Mouse (Mus musculus) stomach, embryonic 15.5 days (tissue): ENCODE results near the gene Taldo1. TPM values are rescaled to one million over a fixed set of nuclear protein-coding genes. Genes with fewer than 3 reads are reported as not detected.

Experiments
- ATAC-seq: fragments of 200-750 bp; cut with Nextera tagmentation; 2 replicates; pipeline ENCODE4 v1.8.0; 2017; ENCODE audit warnings: low read depth, moderate number of reproducible peaks, moderate TSS enrichment; ENCODE audit not compliant: insufficient read depth, low FRiP score
- H3K27ac ChIP-seq: fragments of 300-500 bp; sonication (generic); 2 replicates; pipeline ENCODE4 v1.5.1; 2015; ENCODE audit warnings: mild to moderate bottlenecking, inconsistent platforms
- H3K27me3 ChIP-seq: fragments of 300-500 bp; sonication (generic); replicated peaks from 2 replicates; pipeline ENCODE4 v1.6.1; 2015; ENCODE audit warnings: inconsistent platforms
- H3K36me3 ChIP-seq: fragments of 300-500 bp; sonication (generic); 2 replicates; pipeline ENCODE4 v1.6.1; 2015; ENCODE audit warnings: inconsistent platforms
- H3K4me1 ChIP-seq: fragments of 300-500 bp; sonication (generic); 2 replicates; pipeline ENCODE4 v1.6.1; 2015; ENCODE audit warnings: inconsistent platforms
- H3K4me2 ChIP-seq: fragments of 300-500 bp; sonication (generic); 2 replicates; pipeline ENCODE4 v1.6.1; 2015; ENCODE audit warnings: mild to moderate bottlenecking, inconsistent platforms
- H3K4me3 ChIP-seq: fragments of 300-500 bp; sonication (generic); replicated peaks from 2 replicates; pipeline ENCODE4 v1.5.1; 2015; ENCODE audit warnings: inconsistent platforms
- H3K9ac ChIP-seq: fragments of 300-500 bp; sonication (generic); 2 replicates; pipeline ENCODE4 v1.6.1; 2015; ENCODE audit warnings: inconsistent platforms
- H3K9me3 ChIP-seq: fragments of 300-500 bp; sonication (generic); 2 replicates; pipeline ENCODE4 v1.6.1; 2016; ENCODE audit warnings: inconsistent platforms
- WGBS: fragments of 180-500 bp; shearing (Covaris S2); methylation state at CpG from one replicate; pipeline ENCODE4 v1.1.7; 2015; 5-methylcytosine and 5-hydroxymethylcytosine counted together
- polyA plus RNA-seq: library from polyadenylated mRNA; unstranded; fragments of >200 nt; fragmentation: Nextera tagmentation; extraction: Ambion mirVana; gene quantifications from 2 replicates; pipeline ENCODE4 v1.2.1, GENCODE M21; 2015

Gene Taldo1
- 347 and 384 TPM in 2 replicates for polyA plus RNA-seq

DNA sequence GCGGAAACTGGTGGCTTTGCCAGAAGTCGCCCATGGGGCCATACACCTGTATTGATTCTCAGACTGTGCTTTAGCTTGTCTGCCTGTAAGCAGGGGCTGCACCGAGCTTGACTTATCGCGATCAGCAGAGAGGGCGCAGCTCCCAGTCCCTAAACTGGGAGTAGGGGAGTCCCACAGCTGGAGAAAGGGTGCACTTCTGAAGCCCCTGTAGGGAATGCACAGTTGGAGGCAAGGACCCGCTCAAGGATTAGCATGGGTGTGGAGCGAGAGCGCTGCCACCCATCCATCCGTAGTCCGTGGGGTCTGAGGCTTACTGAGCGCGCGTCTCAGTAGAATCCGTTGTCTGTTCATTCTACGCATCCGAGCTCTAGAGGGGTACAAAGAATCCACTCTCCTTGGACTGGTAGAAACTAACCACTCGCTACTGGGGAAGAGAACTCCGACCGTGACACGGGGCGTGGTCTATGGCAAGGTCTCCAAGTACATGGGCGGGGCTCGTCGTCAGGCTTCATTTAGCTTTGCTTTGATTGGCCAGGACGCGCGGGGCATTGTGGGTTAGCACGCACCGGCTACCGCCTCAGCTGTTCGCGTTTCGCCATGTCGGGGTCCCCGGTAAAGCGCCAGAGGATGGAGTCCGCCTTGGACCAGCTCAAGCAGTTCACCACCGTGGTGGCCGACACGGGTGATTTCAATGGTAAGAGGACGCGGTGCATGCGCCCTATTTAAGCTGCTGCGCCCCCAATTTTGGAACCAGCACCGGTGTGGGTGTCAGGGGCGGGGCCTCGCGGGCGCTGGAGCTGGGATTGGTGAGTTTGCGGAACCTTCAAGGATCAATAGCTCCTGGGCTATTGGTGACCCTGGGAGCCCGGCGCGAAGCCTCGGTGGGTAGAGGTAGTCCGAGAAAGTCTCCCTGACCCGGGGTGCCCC, at the start of gene Taldo1:
TSS of gene Taldo1 (plus strand) at position 575 of the 927 bp plus-strand sequence.
- peaks cover 6% of the 10 kb centered on the region; the same call in 1 of the 2 replicates for H3K36me3 ChIP-seq
- H3K4me2 ChIP-seq = peak within 1 kb of the TSS; percentile 88
- peak within 1 kb of the TSS; percentile 87 for H3K4me3 ChIP-seq
- peaks cover 10% of the 10 kb centered on the region for H3K4me1 ChIP-seq
- H3K9me3 ChIP-seq = no peaks in the 10 kb centered on the region
- WGBS = under 1% methylated on average over 57 of the region's 57 CpGs
- H3K9ac ChIP-seq = peak within 1 kb of the TSS; percentile 48
- peak; percentile 91 for ATAC-seq
- H3K27me3 ChIP-seq = no peaks in the 10 kb centered on the region
- peak within 1 kb of the TSS; percentile 80 for H3K27ac ChIP-seq

- H3K9ac ChIP-seq = no peak overlapping the region
- H3K4me2 ChIP-seq = no peak overlapping the region
- H3K27ac ChIP-seq = no peak overlapping the region
- 77% methylated on average over 2 of the region's 2 CpGs for WGBS
- no peak overlapping the region for H3K4me3 ChIP-seq
- no peaks in the 10 kb centered on the region for H3K9me3 ChIP-seq
- H3K27me3 ChIP-seq = no peaks in the 10 kb centered on the region; the same call in 1 of the 2 replicates
- ATAC-seq = no peak
- peaks cover 16% of the 10 kb centered on the region for H3K4me1 ChIP-seq
- H3K36me3 ChIP-seq = no peaks in the 10 kb centered on the region
These were observed 48.8 kb upstream of the Taldo1 start for GRCm38 (mm10) chr7:141343230-141343629.

- H3K4me2 ChIP-seq = no peak overlapping the region
- H3K27ac ChIP-seq = no peak overlapping the region; the same call in 1 of the 2 replicates
- H3K4me1 ChIP-seq = peaks cover 11% of the 10 kb centered on the region
- H3K27me3 ChIP-seq = no peaks in the 10 kb centered on the region; the same call in 1 of the 2 replicates
- no peak overlapping the region for H3K9ac ChIP-seq
- WGBS = 57% methylated on average over 7 of the region's 7 CpGs
- ATAC-seq = no peak
- no peak overlapping the region for H3K4me3 ChIP-seq
- no peaks in the 10 kb centered on the region for H3K9me3 ChIP-seq
- no peaks in the 10 kb centered on the region for H3K36me3 ChIP-seq
These were observed 48.3 kb upstream of the Taldo1 start for GRCm38 (mm10) chr7:141343696-141344095.

- no peaks in the 10 kb centered on the region for H3K27me3 ChIP-seq
- H3K9me3 ChIP-seq = no peaks in the 10 kb centered on the region
- H3K27ac ChIP-seq = no peak overlapping the region
- H3K36me3 ChIP-seq = no peaks in the 10 kb centered on the region
- H3K4me2 ChIP-seq = no peak overlapping the region
- H3K9ac ChIP-seq = no peak overlapping the region
- 87% methylated on average over 5 of the region's 5 CpGs for WGBS
- peaks cover 6% of the 10 kb centered on the region; the same call in 1 of the 2 replicates for H3K4me1 ChIP-seq
- no peak overlapping the region for H3K4me3 ChIP-seq
- ATAC-seq = no peak
These were observed 47.2 kb upstream of the Taldo1 start for GRCm38 (mm10) chr7:141344787-141345186.

DNA sequence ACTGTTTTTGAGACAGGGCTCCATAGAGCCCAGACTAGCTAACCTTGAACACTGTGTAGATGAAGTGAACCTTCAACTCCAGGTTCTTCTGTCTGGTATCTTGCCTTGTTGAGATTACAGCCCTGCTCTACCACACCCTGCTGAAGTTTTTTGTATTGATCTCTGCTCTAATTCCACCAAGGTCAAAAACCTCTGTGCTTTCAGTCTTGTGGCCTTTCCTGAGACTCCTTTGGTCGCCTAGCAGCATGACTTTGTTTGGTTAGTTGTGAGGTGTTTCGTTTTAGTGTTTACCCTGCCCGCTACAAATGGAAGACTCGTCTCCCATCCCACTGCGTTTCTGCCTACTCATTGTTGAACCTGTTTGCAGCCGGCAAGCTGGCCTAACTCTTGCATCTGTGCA, 40.9 kb upstream of the Taldo1 start:
- Histone ChIP-seq H3K4me2 (no peak overlapping the region), H3K9ac (no peak overlapping the region), H3K9me3 (no peaks in the 10 kb centered on the region), H3K36me3 (no peaks in the 10 kb centered on the region), H3K4me3 (no peak overlapping the region), H3K27me3 (no peaks in the 10 kb centered on the region), H3K27ac (peak overlapping the region; percentile 59), H3K4me1 (no peaks in the 10 kb centered on the region)
- peak; percentile 63 for ATAC-seq
- 54% methylated on average over 6 of the region's 6 CpGs for WGBS

DNA sequence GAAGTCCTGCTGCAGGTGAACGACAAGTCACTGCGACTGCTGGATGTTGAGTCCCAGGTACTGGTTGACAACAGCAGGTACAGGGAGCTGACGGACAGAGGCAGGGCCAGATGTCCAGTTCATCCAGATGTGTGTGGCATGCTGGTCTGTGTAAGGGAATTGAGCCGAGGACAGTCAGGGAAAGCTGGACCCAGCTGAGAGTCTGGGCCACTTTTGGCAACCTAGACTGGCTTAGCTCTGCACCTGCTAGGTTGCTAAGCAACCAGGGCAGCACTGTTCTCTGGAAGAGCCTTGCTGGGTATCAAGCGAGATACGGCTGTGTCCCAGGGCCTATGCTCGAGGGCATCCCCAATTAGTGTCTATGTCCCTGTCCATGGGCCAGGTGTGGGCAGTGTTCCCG, 36.9 kb upstream of the Taldo1 start:
- H3K27ac ChIP-seq = no peak overlapping the region
- H3K4me2 ChIP-seq = no peak overlapping the region
- no peaks in the 10 kb centered on the region for H3K9me3 ChIP-seq
- 80% methylated on average over 8 of the region's 8 CpGs for WGBS
- H3K4me1 ChIP-seq = no peaks in the 10 kb centered on the region
- H3K36me3 ChIP-seq = no peaks in the 10 kb centered on the region
- no peak overlapping the region for H3K9ac ChIP-seq
- H3K4me3 ChIP-seq = no peak overlapping the region
- ATAC-seq = no peak
- no peaks in the 10 kb centered on the region for H3K27me3 ChIP-seq

DNA sequence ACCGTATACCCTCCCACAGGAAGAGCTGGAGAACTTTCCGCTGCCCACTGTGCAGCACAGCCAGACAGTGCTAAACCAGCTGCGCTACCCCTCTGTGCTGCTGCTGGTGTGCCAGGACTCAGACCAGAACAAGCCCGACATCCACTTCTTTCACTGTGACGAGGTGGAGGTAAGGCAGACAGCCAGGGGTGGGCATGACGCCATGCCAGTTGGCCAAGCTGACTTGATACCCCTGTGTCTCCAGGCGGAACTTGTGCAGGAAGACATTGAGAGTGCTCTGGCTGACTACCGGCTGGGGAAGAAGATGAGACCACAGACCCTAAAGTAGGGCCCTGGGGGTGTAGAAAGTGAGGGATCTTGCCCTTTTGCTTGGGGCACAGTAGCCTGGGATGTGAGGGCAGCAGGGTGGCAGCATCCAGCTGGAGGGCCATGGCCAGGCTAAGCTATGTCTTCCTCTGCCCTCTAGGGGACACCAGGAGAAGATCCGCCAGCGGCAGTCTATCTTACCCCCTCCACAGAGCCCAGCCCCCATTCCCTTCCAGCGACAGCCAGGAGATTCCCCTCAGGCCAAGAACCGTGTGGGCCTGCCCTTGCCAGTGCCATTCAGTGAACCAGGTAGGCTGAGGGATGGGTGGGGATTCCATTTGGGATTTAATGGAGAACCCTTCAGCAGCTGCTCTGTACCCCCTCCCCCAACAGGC, 36.2 kb upstream of the Taldo1 start:
- Histone ChIP-seq H3K27me3 (no peaks in the 10 kb centered on the region), H3K4me3 (no peak overlapping the region), H3K9ac (no peak overlapping the region), H3K9me3 (no peaks in the 10 kb centered on the region), H3K27ac (no peak overlapping the region), H3K36me3 (no peaks in the 10 kb centered on the region), H3K4me2 (no peak overlapping the region), H3K4me1 (no peaks in the 10 kb centered on the region)
- WGBS = 66% methylated on average over 12 of the region's 12 CpGs
- no peak for ATAC-seq

DNA sequence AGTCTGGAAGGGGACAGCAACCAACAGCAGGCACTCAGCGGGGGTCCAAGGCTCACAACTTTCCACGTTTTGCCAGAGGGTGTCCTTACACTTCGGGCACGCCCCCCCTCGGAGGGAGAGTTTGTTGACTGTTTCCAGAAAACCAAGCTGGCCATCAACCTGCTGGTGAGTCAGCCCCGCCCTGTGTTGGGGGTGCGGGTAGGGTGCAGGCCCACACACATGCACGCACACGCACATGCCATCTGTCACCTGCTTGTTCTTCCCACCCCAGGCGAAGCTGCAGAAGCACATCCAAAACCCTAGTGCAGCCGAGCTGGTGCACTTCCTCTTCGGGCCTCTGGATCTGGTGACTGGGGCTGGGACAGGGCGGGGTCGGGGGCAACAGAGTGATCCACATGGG, 35.0 kb upstream of the Taldo1 start:
- Histone ChIP-seq H3K4me2 (no peak overlapping the region), H3K27me3 (no peaks in the 10 kb centered on the region), H3K27ac (no peak overlapping the region), H3K4me1 (peaks cover 7% of the 10 kb centered on the region; the same call in 1 of the 2 replicates), H3K9ac (no peak overlapping the region), H3K36me3 (no peaks in the 10 kb centered on the region), H3K4me3 (no peak overlapping the region), H3K9me3 (no peaks in the 10 kb centered on the region)
- no peak for ATAC-seq
- 69% methylated on average over 14 of the region's 14 CpGs for WGBS

DNA sequence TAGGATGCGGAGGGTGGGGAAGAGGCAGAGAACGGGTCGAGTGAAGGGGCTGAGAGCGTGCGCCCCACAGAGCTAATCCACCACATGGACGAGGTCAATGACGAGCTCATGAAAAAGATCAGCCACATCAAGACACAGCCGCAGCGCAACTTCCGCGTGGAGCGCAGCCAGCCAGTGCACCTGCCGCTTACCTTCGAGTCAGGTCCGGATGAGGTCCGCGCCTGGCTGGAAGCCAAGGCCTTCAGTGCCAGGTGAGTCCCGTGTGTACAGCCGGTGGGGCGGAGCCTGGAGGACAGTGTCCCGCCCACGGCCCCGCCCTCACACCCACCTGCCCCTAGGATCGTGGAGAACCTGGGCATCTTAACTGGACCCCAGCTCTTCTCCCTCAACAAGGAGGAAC, 30.5 kb upstream of the Taldo1 start:
- Histone ChIP-seq H3K27ac (0 out of 2 replicates have a peak overlapping the region, but pooled peaks have one; percentile 28), H3K36me3 (no peaks in the 10 kb centered on the region), H3K4me3 (no peak overlapping the region), H3K27me3 (no peaks in the 10 kb centered on the region), H3K4me1 (peaks cover 7% of the 10 kb centered on the region; the same call in 1 of the 2 replicates), H3K4me2 (peak overlapping the region; percentile 20), H3K9me3 (no peaks in the 10 kb centered on the region), H3K9ac (no peak overlapping the region)
- WGBS = 13% methylated on average over 24 of the region's 24 CpGs
- ATAC-seq = peak; percentile 57

DNA sequence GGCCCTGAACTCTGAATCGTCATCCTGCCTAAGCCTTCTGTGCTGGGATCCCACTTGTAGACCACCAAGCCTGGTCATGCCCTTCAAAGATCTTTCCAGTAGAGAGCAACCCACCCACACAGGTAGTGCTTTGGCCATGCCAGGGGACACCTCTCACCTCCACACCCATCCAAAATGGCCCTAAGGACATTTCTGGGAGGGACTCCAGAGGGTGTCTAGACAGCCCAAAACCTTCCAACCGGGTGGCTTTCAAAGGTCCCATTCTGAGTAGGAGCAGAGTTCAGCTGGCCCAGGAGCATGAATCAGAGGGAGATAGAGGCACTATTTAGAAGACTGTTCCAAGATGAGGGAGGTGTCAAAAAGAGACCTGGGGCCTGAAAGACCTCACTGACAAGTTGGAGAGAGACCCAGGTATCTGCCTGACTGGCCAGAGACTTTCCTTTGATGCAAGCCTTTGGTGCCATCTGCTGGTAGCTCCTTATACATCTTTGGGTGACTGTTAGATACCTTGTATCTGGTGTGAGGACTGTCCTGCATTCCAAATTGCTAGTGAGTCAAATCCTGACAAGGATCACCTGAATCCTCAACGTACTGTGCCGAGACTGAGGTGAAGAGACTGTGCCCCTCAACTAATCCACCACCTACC, 28.8 kb upstream of the Taldo1 start:
- no peak overlapping the region for H3K4me3 ChIP-seq
- no peak overlapping the region for H3K27ac ChIP-seq
- peak; percentile 36; the same call in 1 of the 2 replicates for ATAC-seq
- no peaks in the 10 kb centered on the region for H3K27me3 ChIP-seq
- H3K4me2 ChIP-seq = no peak overlapping the region
- peaks cover 7% of the 10 kb centered on the region; the same call in 1 of the 2 replicates for H3K4me1 ChIP-seq
- 55% methylated on average over 4 of the region's 4 CpGs for WGBS
- H3K9me3 ChIP-seq = no peaks in the 10 kb centered on the region
- no peak overlapping the region for H3K9ac ChIP-seq
- H3K36me3 ChIP-seq = no peaks in the 10 kb centered on the region

GRCm38 (mm10) chr7:141363752-141364125, 28.3 kb upstream of the Taldo1 start:
- no peak overlapping the region for H3K27ac ChIP-seq
- peaks cover 7% of the 10 kb centered on the region; the same call in 1 of the 2 replicates for H3K4me1 ChIP-seq
- no peak for ATAC-seq
- no peak overlapping the region for H3K9ac ChIP-seq
- no peak overlapping the region for H3K4me3 ChIP-seq
- H3K9me3 ChIP-seq = no peaks in the 10 kb centered on the region
- WGBS = 65% methylated on average over 2 of the region's 2 CpGs
- H3K4me2 ChIP-seq = no peak overlapping the region
- no peaks in the 10 kb centered on the region for H3K36me3 ChIP-seq
- no peaks in the 10 kb centered on the region for H3K27me3 ChIP-seq
